Mouse (Mus musculus): ENCODE data around the gene Sart3. TPM values are rescaled to one million over a fixed set of nuclear protein-coding genes. Genes with fewer than 3 reads are reported as not detected.

The Sart3 gene
- total and polyA plus RNA-seq, 2 experiments from 2014 or later, result 26.5 to 51.1 TPM

- peaks cover 9% of the 10 kb centered on the region; the same call in 1 of the 2 replicates for H3K4me1 ChIP-seq (ENCODE audit: insufficient read depth, low read length)
- no peaks in the 10 kb centered on the region for H3K27me3 ChIP-seq (ENCODE audit: insufficient read depth, low read length)
- no peaks in the 10 kb centered on the region for H3K9me3 ChIP-seq (ENCODE audit: low read length)
- TF ChIP-seq CTCF (IDR thresholded peaks at IDR 0.05), result no peak
- H3K4me2 ChIP-seq (ENCODE audit: low read depth, low read length, poor library complexity, severe bottlenecking), result no peak overlapping the region
- ATAC-seq (ENCODE audit: low FRiP score), result no peak
- WGBS, result 92% methylated on average over 8 of the region's 8 CpGs
- no peak overlapping the region for H3K9ac ChIP-seq (replicated peaks; ENCODE audit: low read length, poor library complexity, severe bottlenecking)
- DNase-seq (ENCODE audit: low spot score), result no peak
- H3K36me3 ChIP-seq (ENCODE audit: insufficient read depth, low read length), result 0 out of 2 replicates have a peak, but pooled peaks cover 4% of the 10 kb centered on the region
- H3K27ac ChIP-seq (ENCODE audit: low read depth, low read length), result no peak overlapping the region
- no peak overlapping the region for H3K4me3 ChIP-seq (ENCODE audit: low read depth, low read length)
Observed at GRCm38 (mm10) chr5:113768806-113769205, 3.5 kb downstream of the Sart3 start.

GRCm38 (mm10) chr5:113765641-113766526 is 6.4 kb downstream of the Sart3 start:
- WGBS, result 89% methylated on average over 13 of the region's 13 CpGs

GRCm38 (mm10) chr5:113764426-113764825 is 7.9 kb downstream of the Sart3 start:
- Histone ChIP-seq H3K9me3 (ENCODE audit: low read length) (no peaks in the 10 kb centered on the region), H3K9ac (replicated peaks; ENCODE audit: low read length, poor library complexity, severe bottlenecking) (no peak overlapping the region), H3K4me3 (ENCODE audit: low read depth, low read length) (no peak overlapping the region), H3K4me1 (ENCODE audit: insufficient read depth, low read length) (no peaks in the 10 kb centered on the region), H3K27ac (ENCODE audit: low read depth, low read length) (no peak overlapping the region), H3K36me3 (ENCODE audit: insufficient read depth, low read length) (peaks cover 26% of the 10 kb centered on the region), H3K4me2 (ENCODE audit: low read depth, low read length, poor library complexity, severe bottlenecking) (no peak overlapping the region), H3K27me3 (ENCODE audit: insufficient read depth, low read length) (no peaks in the 10 kb centered on the region)
- DNase-seq (ENCODE audit: low spot score), result no peak
- 95% methylated on average over 7 of the region's 7 CpGs for WGBS
- no peak for ATAC-seq (ENCODE audit: low FRiP score)
- no peak for TF ChIP-seq CTCF (IDR thresholded peaks at IDR 0.05)

More at GRCm38 (mm10) chr5:113765641-113766526, 6.4 kb downstream of the Sart3 start:
- ATAC-seq (ENCODE audit: low FRiP score) (no peak), DNase-seq (ENCODE audit: low spot score) (no peak)
- H3K4me1 ChIP-seq (ENCODE audit: insufficient read depth, low read length), result peaks cover 9% of the 10 kb centered on the region; the same call in 1 of the 2 replicates
- H3K9ac ChIP-seq (replicated peaks; ENCODE audit: low read length, poor library complexity, severe bottlenecking), result no peak overlapping the region
- no peak overlapping the region for H3K4me2 ChIP-seq (ENCODE audit: low read depth, low read length, poor library complexity, severe bottlenecking)
- no peaks in the 10 kb centered on the region for H3K27me3 ChIP-seq (ENCODE audit: insufficient read depth, low read length)
- H3K4me3 ChIP-seq (ENCODE audit: low read depth, low read length), result no peak overlapping the region
- H3K36me3 ChIP-seq (ENCODE audit: insufficient read depth, low read length), result peaks cover 18% of the 10 kb centered on the region
- H3K9me3 ChIP-seq (ENCODE audit: low read length), result no peaks in the 10 kb centered on the region
- no peak overlapping the region for H3K27ac ChIP-seq (ENCODE audit: low read depth, low read length)
- no peak for TF ChIP-seq CTCF (IDR thresholded peaks at IDR 0.05)

GRCm38 (mm10) chr5:113761585-113761984 is 10.7 kb downstream of the Sart3 start:
- no peak overlapping the region for H3K4me2 ChIP-seq (ENCODE audit: low read depth, low read length, poor library complexity, severe bottlenecking)
- no peak overlapping the region for H3K4me3 ChIP-seq (ENCODE audit: low read depth, low read length)
- ATAC-seq (ENCODE audit: low FRiP score) (no peak), DNase-seq (ENCODE audit: low spot score) (no peak)
- no peak overlapping the region for H3K9ac ChIP-seq (replicated peaks; ENCODE audit: low read length, poor library complexity, severe bottlenecking)
- 94% methylated on average over 2 of the region's 2 CpGs for WGBS
- no peaks in the 10 kb centered on the region for H3K9me3 ChIP-seq (ENCODE audit: low read length)
- no peak for TF ChIP-seq CTCF (IDR thresholded peaks at IDR 0.05)
- no peaks in the 10 kb centered on the region for H3K27me3 ChIP-seq (ENCODE audit: insufficient read depth, low read length)
- no peaks in the 10 kb centered on the region for H3K4me1 ChIP-seq (ENCODE audit: insufficient read depth, low read length)
- H3K27ac ChIP-seq (ENCODE audit: low read depth, low read length), result no peak overlapping the region
- peaks cover 50% of the 10 kb centered on the region for H3K36me3 ChIP-seq (ENCODE audit: insufficient read depth, low read length)

- 89% methylated on average over 15 of the region's 15 CpGs for WGBS
- DNase-seq (ENCODE audit: low spot score), result no peak
- TF ChIP-seq CTCF (IDR thresholded peaks at IDR 0.05), result no peak
- ATAC-seq (ENCODE audit: low FRiP score), result no peak
- Histone ChIP-seq H3K27me3 (ENCODE audit: insufficient read depth, low read length) (no peaks in the 10 kb centered on the region), H3K9me3 (ENCODE audit: low read length) (no peaks in the 10 kb centered on the region), H3K4me1 (ENCODE audit: insufficient read depth, low read length) (no peaks in the 10 kb centered on the region), H3K9ac (replicated peaks; ENCODE audit: low read length, poor library complexity, severe bottlenecking) (no peak overlapping the region), H3K4me2 (ENCODE audit: low read depth, low read length, poor library complexity, severe bottlenecking) (no peak overlapping the region), H3K36me3 (ENCODE audit: insufficient read depth, low read length) (peaks cover 87% of the 10 kb centered on the region), H3K27ac (ENCODE audit: low read depth, low read length) (no peak overlapping the region), H3K4me3 (ENCODE audit: low read depth, low read length) (no peak overlapping the region)
Observed at GRCm38 (mm10) chr5:113755347-113756030, 16.8 kb downstream of the Sart3 start.

Measured in midbrain, postnatal 0 days (tissue).